Mouse (Mus musculus): Measurements from ENCODE around the gene Themis2. TPM values are rescaled to one million over a fixed set of nuclear protein-coding genes. Genes with fewer than 3 reads are reported as not detected.

Themis2 gene
- polyA plus RNA-seq, 1 experiment, result not detected

- H3ac ChIP-seq (ENCODE audit: control insufficient read depth, insufficient read length), result no peak overlapping the region
- peak overlapping the region; percentile 13 for H3K4me2 ChIP-seq (ENCODE audit: low read depth)
- no peak for TF ChIP-seq E2F4 (IDR thresholded peaks at IDR 0.05; ENCODE audit: insufficient read depth)
- no peak for TF ChIP-seq CEBPB (IDR thresholded peaks at IDR 0.05; ENCODE audit: insufficient read depth, poor library complexity, severe bottlenecking)
- no peak for TF ChIP-seq POLR2AphosphoS2 (IDR thresholded peaks at IDR 0.05; ENCODE audit: insufficient read length, low read depth)
- TF ChIP-seq USF1 (IDR thresholded peaks at IDR 0.05; ENCODE audit: low read depth), result no peak
- no peak for TF ChIP-seq REST (IDR thresholded peaks at IDR 0.05; ENCODE audit: insufficient read depth, insufficient read length)
- no peak for TF ChIP-seq POLR2A (IDR thresholded peaks at IDR 0.05; ENCODE audit: insufficient read length, low read depth)
- no peak for TF ChIP-seq TCF12 (IDR thresholded peaks at IDR 0.05; ENCODE audit: insufficient read depth, poor library complexity, severe bottlenecking)
- no peak for TF ChIP-seq MYOD1 (IDR thresholded peaks at IDR 0.05; ENCODE audit: control insufficient read depth in 1 of 3, insufficient read length in 2 of 3, low read depth in 2 of 3)
- TF ChIP-seq MAX (IDR thresholded peaks at IDR 0.05; ENCODE audit: low read depth), result no peak
- no peak for TF ChIP-seq SRF (IDR thresholded peaks at IDR 0.05; ENCODE audit: control insufficient read depth, insufficient read length, low read depth)
- TF ChIP-seq MYOG (IDR thresholded peaks at IDR 0.05; ENCODE audit: control insufficient read depth in 1 of 3, insufficient read depth in 1 of 3, insufficient read length in 2 of 3, low read depth in 2 of 3), result no peak
- TF ChIP-seq TCF3 (IDR thresholded peaks at IDR 0.05; ENCODE audit: insufficient read length, low read depth), result no peak
- H3K4me3 ChIP-seq, result no peak overlapping the region
- no peaks in the 10 kb centered on the region for H3K36me3 ChIP-seq (ENCODE audit: control insufficient read depth, insufficient read depth)
- H3K27me3 ChIP-seq (ENCODE audit: control insufficient read depth, insufficient read depth, insufficient read length), result no peaks in the 10 kb centered on the region
- H3K79me2 ChIP-seq (ENCODE audit: control insufficient read depth, insufficient read depth), result no peaks in the 10 kb centered on the region
These were observed 46.8 kb downstream of the Themis2 start for GRCm38 (mm10) chr4:132749258-132749982.

GRCm38 (mm10) chr4:132748778-132749177 lies 47.4 kb downstream of the Themis2 start:
- Histone ChIP-seq H3K79me2 (ENCODE audit: control insufficient read depth, insufficient read depth) (no peaks in the 10 kb centered on the region), H3K36me3 (ENCODE audit: control insufficient read depth, insufficient read depth) (no peaks in the 10 kb centered on the region), H3K4me3 (no peak overlapping the region), H3ac (ENCODE audit: control insufficient read depth, insufficient read length) (no peak overlapping the region), H3K27me3 (ENCODE audit: control insufficient read depth, insufficient read depth, insufficient read length) (no peaks in the 10 kb centered on the region), H3K4me2 (ENCODE audit: low read depth) (peak overlapping the region; percentile 13)
- TF ChIP-seq MYOD1 (IDR thresholded peaks at IDR 0.05; ENCODE audit: control insufficient read depth in 1 of 3, insufficient read length in 2 of 3, low read depth in 2 of 3), result peak in 1 of 3 experiments; percentile 32
- TF ChIP-seq CEBPB (IDR thresholded peaks at IDR 0.05; ENCODE audit: insufficient read depth, poor library complexity, severe bottlenecking), result no peak
- peak in 2 of 3 experiments; percentile 51 to 69 for TF ChIP-seq MYOG (IDR thresholded peaks at IDR 0.05; ENCODE audit: control insufficient read depth in 1 of 3, insufficient read depth in 1 of 3, insufficient read length in 2 of 3, low read depth in 2 of 3)
- no peak for TF ChIP-seq E2F4 (IDR thresholded peaks at IDR 0.05; ENCODE audit: insufficient read depth)
- no peak for TF ChIP-seq REST (IDR thresholded peaks at IDR 0.05; ENCODE audit: insufficient read depth, insufficient read length)

- TF ChIP-seq SRF (IDR thresholded peaks at IDR 0.05; ENCODE audit: control insufficient read depth, insufficient read length, low read depth), result no peak
- TF ChIP-seq POLR2A (IDR thresholded peaks at IDR 0.05; ENCODE audit: insufficient read length, low read depth), result no peak
- TF ChIP-seq MYOG (IDR thresholded peaks at IDR 0.05; ENCODE audit: control insufficient read depth in 1 of 3, insufficient read depth in 1 of 3, insufficient read length in 2 of 3, low read depth in 2 of 3), result no peak
- no peak for TF ChIP-seq E2F4 (IDR thresholded peaks at IDR 0.05; ENCODE audit: insufficient read depth)
- no peak for TF ChIP-seq CEBPB (IDR thresholded peaks at IDR 0.05; ENCODE audit: insufficient read depth, poor library complexity, severe bottlenecking)
- no peak for TF ChIP-seq TCF12 (IDR thresholded peaks at IDR 0.05; ENCODE audit: insufficient read depth, poor library complexity, severe bottlenecking)
- TF ChIP-seq MAX (IDR thresholded peaks at IDR 0.05; ENCODE audit: low read depth), result no peak
- no peak for TF ChIP-seq TCF3 (IDR thresholded peaks at IDR 0.05; ENCODE audit: insufficient read length, low read depth)
- TF ChIP-seq REST (IDR thresholded peaks at IDR 0.05; ENCODE audit: insufficient read depth, insufficient read length), result no peak
- no peak for TF ChIP-seq MYOD1 (IDR thresholded peaks at IDR 0.05; ENCODE audit: control insufficient read depth in 1 of 3, insufficient read length in 2 of 3, low read depth in 2 of 3)
- Histone ChIP-seq H3K36me3 (ENCODE audit: control insufficient read depth, insufficient read depth) (no peaks in the 10 kb centered on the region), H3K4me2 (ENCODE audit: low read depth) (peak overlapping the region; percentile 39), H3K4me3 (no peak overlapping the region), H3ac (ENCODE audit: control insufficient read depth, insufficient read length) (no peak overlapping the region), H3K79me2 (ENCODE audit: control insufficient read depth, insufficient read depth) (no peaks in the 10 kb centered on the region), H3K27me3 (ENCODE audit: control insufficient read depth, insufficient read depth, insufficient read length) (no peaks in the 10 kb centered on the region)
These were observed 48.4 kb downstream of the Themis2 start for GRCm38 (mm10) chr4:132747664-132748259.

- no peaks in the 10 kb centered on the region for H3K36me3 ChIP-seq (ENCODE audit: control insufficient read depth, insufficient read depth)
- H3K79me2 ChIP-seq (ENCODE audit: control insufficient read depth, insufficient read depth), result no peaks in the 10 kb centered on the region
- H3K4me3 ChIP-seq, result no peak overlapping the region
- no peaks in the 10 kb centered on the region for H3K27me3 ChIP-seq (ENCODE audit: control insufficient read depth, insufficient read depth, insufficient read length)
- TF ChIP-seq MYOD1 (IDR thresholded peaks at IDR 0.05; ENCODE audit: control insufficient read depth in 1 of 3, insufficient read length in 2 of 3, low read depth in 2 of 3), result no peak
- no peak for TF ChIP-seq MYOG (IDR thresholded peaks at IDR 0.05; ENCODE audit: control insufficient read depth in 1 of 3, insufficient read depth in 1 of 3, insufficient read length in 2 of 3, low read depth in 2 of 3)
- TF ChIP-seq MAX (IDR thresholded peaks at IDR 0.05; ENCODE audit: low read depth), result no peak
- no peak for TF ChIP-seq CEBPB (IDR thresholded peaks at IDR 0.05; ENCODE audit: insufficient read depth, poor library complexity, severe bottlenecking)
- no peak for TF ChIP-seq POLR2AphosphoS2 (IDR thresholded peaks at IDR 0.05; ENCODE audit: insufficient read length, low read depth)
- TF ChIP-seq TCF12 (IDR thresholded peaks at IDR 0.05; ENCODE audit: insufficient read depth, poor library complexity, severe bottlenecking), result no peak
- TF ChIP-seq POLR2A (IDR thresholded peaks at IDR 0.05; ENCODE audit: insufficient read length, low read depth), result no peak
- TF ChIP-seq REST (IDR thresholded peaks at IDR 0.05; ENCODE audit: insufficient read depth, insufficient read length), result no peak
- TF ChIP-seq USF1 (IDR thresholded peaks at IDR 0.05; ENCODE audit: low read depth), result no peak
- no peak for TF ChIP-seq SRF (IDR thresholded peaks at IDR 0.05; ENCODE audit: control insufficient read depth, insufficient read length, low read depth)
- no peak for TF ChIP-seq E2F4 (IDR thresholded peaks at IDR 0.05; ENCODE audit: insufficient read depth)
- no peak for TF ChIP-seq TCF3 (IDR thresholded peaks at IDR 0.05; ENCODE audit: insufficient read length, low read depth)
- no peak overlapping the region for H3K4me2 ChIP-seq (ENCODE audit: low read depth)
- no peak overlapping the region for H3ac ChIP-seq (ENCODE audit: control insufficient read depth, insufficient read length)
These were observed 49.2 kb downstream of the Themis2 start for GRCm38 (mm10) chr4:132746911-132747517.

Data from myocyte (in vitro differentiated cells).